Mouse (Mus musculus) liver, postnatal 0 days (tissue): ENCODE measurements around the gene P2ry12. TPM values are rescaled to one million over a fixed set of nuclear protein-coding genes. Genes with fewer than 3 reads are reported as not detected.
A peak's percentile ranks its signal among the peaks of the same experiment; 100 is the strongest.

Experiments used
- ATAC-seq: fragments of 200-750 bp; cut with Nextera tagmentation; 2 replicates; pipeline ENCODE4 v1.8.0; 2017; ENCODE audit warnings: mild to moderate bottlenecking, moderate library complexity
- DNase-seq: peaks from one replicate; pipeline ENCODE4 v3.0.0-alpha.2; 2016
- H3K27ac ChIP-seq: fragments of 300-500 bp; sonication (generic); 2 replicates; pipeline ENCODE4 v1.5.1; 2014; ENCODE audit warnings: antibody characterized with exemption, moderate library complexity, mild to moderate bottlenecking, low read depth
- H3K27me3 ChIP-seq: fragments of 300-500 bp; sonication (generic); 2 replicates; pipeline ENCODE4 v1.6.1; 2014; ENCODE audit warnings: low read length, control low read depth, mixed read lengths; ENCODE audit not compliant: insufficient read depth
- H3K36me3 ChIP-seq: fragments of 300-500 bp; sonication (generic); replicated peaks from 2 replicates; pipeline ENCODE4 v1.6.1; 2014; ENCODE audit warnings: mild to moderate bottlenecking, control low read depth, low read length, moderate library complexity, mixed read lengths; ENCODE audit not compliant: insufficient read depth
- H3K4me1 ChIP-seq: fragments of 300-500 bp; sonication (generic); 2 replicates; pipeline ENCODE4 v1.6.1; 2014; ENCODE audit warnings: antibody characterized with exemption, mild to moderate bottlenecking, control low read depth; ENCODE audit not compliant: insufficient read depth
- H3K4me2 ChIP-seq: fragments of 300-500 bp; sonication (generic); 2 replicates; pipeline ENCODE4 v1.6.1; 2014; ENCODE audit warnings: low read depth, mild to moderate bottlenecking, low read length, moderate library complexity, mixed read lengths
- H3K4me3 ChIP-seq: fragments of 300-500 bp; sonication (generic); 2 replicates; pipeline ENCODE4 v1.5.1; 2014; ENCODE audit warnings: low read depth, low read length
- H3K9ac ChIP-seq: fragments of 300-500 bp; sonication (generic); replicated peaks from 2 replicates; pipeline ENCODE4 v1.6.1; 2014; ENCODE audit warnings: mild to moderate bottlenecking, moderate library complexity
- H3K9me3 ChIP-seq: fragments of 300-500 bp; sonication (generic); 2 replicates; pipeline ENCODE4 v1.6.1; 2016; ENCODE audit warnings: mild to moderate bottlenecking, control low read depth, low read length, mixed read lengths
- CTCF ChIP-seq: sonication (generic); IDR thresholded peaks from 2 replicates; pipeline ENCODE4 v1.5.1; 2016; ENCODE audit warnings: antibody characterized with exemption, low read depth
- EP300 ChIP-seq: IDR thresholded peaks from 2 replicates; pipeline ENCODE4 v1.6.1; 2016; ENCODE audit warnings: antibody characterized with exemption, low read depth, mild to moderate bottlenecking
- WGBS: fragments of 180-500 bp; shearing (Covaris S2); extraction: QIAGEN DNeasy Blood & Tissue Kit; methylation state at CpG from one replicate; pipeline ENCODE4 v1.1.7; 2014; ENCODE audit not compliant: insufficient replicate concordance; 5-methylcytosine and 5-hydroxymethylcytosine counted together
- polyA plus RNA-seq: library from polyadenylated mRNA; unstranded; fragments of >200 nt; fragmentation: Nextera tagmentation; extraction: Ambion mirVana; gene quantifications from 2 replicates; pipeline ENCODE4 v1.2.1, GENCODE M21; 2015

The P2ry12 gene
- polyA plus RNA-seq, 1 experiment from 2014 or later: 3.3 TPM

- H3K27me3 ChIP-seq: no peaks in the 10 kb centered on the region
- ATAC-seq: no peak
- H3K4me1 ChIP-seq: peaks cover 7% of the 10 kb centered on the region; the same call in 1 of the 2 replicates
- H3K27ac ChIP-seq: no peak overlapping the region
- no peaks in the 10 kb centered on the region for H3K9me3 ChIP-seq
- no peak overlapping the region for H3K4me2 ChIP-seq
- 62% methylated on average over 5 of the region's 5 CpGs for WGBS
- H3K4me3 ChIP-seq: no peak overlapping the region
- H3K9ac ChIP-seq: no peak overlapping the region
- TF ChIP-seq CTCF (0 out of 2 replicates have a peak, but pooled peaks have one; percentile 12), EP300 (no peak)
- no peak for DNase-seq
- H3K36me3 ChIP-seq: no peaks in the 10 kb centered on the region
Measured at GRCm38 (mm10) chr3:59181134-59181533, 81.5 kb downstream of the P2ry12 start.

DNA sequence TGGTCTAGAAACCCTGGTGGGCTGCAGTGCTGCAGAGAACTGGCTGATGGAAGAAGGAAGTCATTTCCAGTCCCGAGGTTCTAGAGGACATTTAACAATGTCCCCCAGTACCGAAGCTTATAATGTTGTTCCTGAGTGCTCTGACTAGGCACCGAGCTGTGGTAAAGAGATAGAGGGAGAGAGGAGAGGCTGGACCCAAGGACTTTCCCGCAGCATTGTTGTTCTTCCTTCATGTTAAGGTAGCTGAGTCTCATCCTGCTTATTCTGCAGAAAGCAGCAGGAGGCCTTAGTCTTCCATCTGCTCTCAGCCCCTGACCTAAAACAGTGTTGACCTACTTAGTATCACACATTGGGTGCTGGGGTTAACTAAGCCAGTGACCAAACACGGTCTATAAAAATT is 85.8 kb downstream of the P2ry12 start:
- H3K9ac ChIP-seq: no peak overlapping the region
- no peak overlapping the region for H3K4me3 ChIP-seq
- DNase-seq (no peak), ATAC-seq (no peak)
- H3K27me3 ChIP-seq: no peaks in the 10 kb centered on the region
- TF ChIP-seq CTCF: no peak
- TF ChIP-seq EP300: no peak
- no peaks in the 10 kb centered on the region for H3K9me3 ChIP-seq
- H3K4me2 ChIP-seq: no peak overlapping the region
- 63% methylated on average over 5 of the region's 5 CpGs for WGBS
- H3K36me3 ChIP-seq: no peaks in the 10 kb centered on the region
- H3K4me1 ChIP-seq: peaks cover 7% of the 10 kb centered on the region; the same call in 1 of the 2 replicates
- no peak overlapping the region for H3K27ac ChIP-seq

DNA sequence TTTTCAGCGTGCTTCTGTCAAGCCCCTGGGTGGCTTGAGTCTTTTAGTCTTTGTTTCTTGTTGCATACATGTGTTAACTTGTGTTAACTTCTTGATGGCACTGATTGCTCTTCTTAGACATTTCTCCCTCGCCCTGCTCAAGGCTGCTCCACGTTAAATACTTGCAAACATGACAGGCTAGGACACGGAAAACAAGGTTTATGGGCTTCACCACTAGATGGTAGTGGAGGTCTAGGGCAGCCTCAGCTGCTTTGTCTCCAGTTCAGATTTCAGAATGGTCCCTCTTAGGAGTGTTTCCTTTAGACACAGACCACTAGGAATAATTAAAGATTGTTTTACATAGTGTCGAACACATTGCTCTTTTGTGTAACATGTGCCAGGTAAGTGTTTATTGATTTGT is 87.4 kb downstream of the P2ry12 start:
- no peaks in the 10 kb centered on the region for H3K9me3 ChIP-seq
- DNase-seq (peak; percentile 51), ATAC-seq (no peak)
- H3K27me3 ChIP-seq: no peaks in the 10 kb centered on the region
- WGBS: 29% methylated on average over 5 of the region's 5 CpGs
- peaks cover 7% of the 10 kb centered on the region; the same call in 1 of the 2 replicates for H3K4me1 ChIP-seq
- H3K4me2 ChIP-seq: no peak overlapping the region
- H3K36me3 ChIP-seq: no peaks in the 10 kb centered on the region
- TF ChIP-seq EP300 (no peak), CTCF (peak; percentile 91)
- H3K9ac ChIP-seq: no peak overlapping the region
- H3K4me3 ChIP-seq: no peak overlapping the region
- H3K27ac ChIP-seq: no peak overlapping the region

GRCm38 (mm10) chr3:59174426-59175154 is 88.1 kb downstream of the P2ry12 start:
- no peak overlapping the region for H3K4me3 ChIP-seq
- no peaks in the 10 kb centered on the region for H3K9me3 ChIP-seq
- DNase-seq (no peak), ATAC-seq (no peak)
- H3K4me2 ChIP-seq: no peak overlapping the region; the same call in 1 of the 2 replicates
- peaks cover 7% of the 10 kb centered on the region; the same call in 1 of the 2 replicates for H3K4me1 ChIP-seq
- TF ChIP-seq EP300: no peak
- TF ChIP-seq CTCF: peak; percentile 47
- no peaks in the 10 kb centered on the region for H3K27me3 ChIP-seq
- no peaks in the 10 kb centered on the region for H3K36me3 ChIP-seq
- WGBS: 48% methylated on average over 6 of the region's 6 CpGs
- no peak overlapping the region for H3K9ac ChIP-seq
- no peak overlapping the region for H3K27ac ChIP-seq

- no peak overlapping the region for H3K4me2 ChIP-seq
- H3K27ac ChIP-seq: no peak overlapping the region
- H3K9me3 ChIP-seq: no peaks in the 10 kb centered on the region
- no peak for DNase-seq
- WGBS: 47% methylated on average over 2 of the region's 2 CpGs
- H3K4me3 ChIP-seq: no peak overlapping the region
- ATAC-seq: no peak
- no peak for TF ChIP-seq EP300
- TF ChIP-seq CTCF: no peak
- no peak overlapping the region for H3K9ac ChIP-seq
- no peaks in the 10 kb centered on the region for H3K4me1 ChIP-seq
- H3K36me3 ChIP-seq: no peaks in the 10 kb centered on the region
- no peaks in the 10 kb centered on the region for H3K27me3 ChIP-seq
Measured at GRCm38 (mm10) chr3:59169921-59170627, 92.6 kb downstream of the P2ry12 start.

DNA sequence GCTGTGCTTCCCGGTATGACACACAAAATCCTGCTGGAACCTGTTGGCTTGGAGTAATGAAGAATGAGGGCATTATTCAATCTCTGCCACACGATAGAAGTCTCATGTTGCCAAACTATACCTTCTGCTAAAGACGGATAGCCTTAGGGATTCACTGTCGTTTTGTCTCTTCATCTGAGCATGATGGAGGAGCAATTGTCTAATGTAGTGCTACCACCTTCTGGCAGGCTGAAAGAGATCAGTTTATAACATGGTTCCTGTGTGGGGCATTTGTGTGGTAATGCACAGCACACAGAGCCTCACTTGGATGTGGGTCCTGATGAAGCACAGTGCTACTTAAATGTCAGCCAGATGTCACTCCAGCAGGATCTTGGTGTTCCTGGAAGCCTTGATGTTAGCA is 93.5 kb downstream of the P2ry12 start:
- no peaks in the 10 kb centered on the region for H3K27me3 ChIP-seq
- no peak overlapping the region for H3K4me3 ChIP-seq
- no peaks in the 10 kb centered on the region for H3K36me3 ChIP-seq
- no peak overlapping the region for H3K27ac ChIP-seq
- no peak for ATAC-seq
- no peak for DNase-seq
- H3K4me2 ChIP-seq: no peak overlapping the region
- H3K9ac ChIP-seq: no peak overlapping the region
- WGBS: 72% methylated on average over 4 of the region's 4 CpGs
- no peaks in the 10 kb centered on the region for H3K9me3 ChIP-seq
- H3K4me1 ChIP-seq: no peaks in the 10 kb centered on the region
- TF ChIP-seq EP300 (no peak), CTCF (peak; percentile 46)
